Mouse (Mus musculus): ENCODE results near the gene Lasp1.
A peak's percentile ranks its signal among the peaks of the same experiment; 100 is the strongest.
"Not testable (repeated sequence)": the region's sequence is repeated elsewhere in the genome, so short reads cannot be mapped to it uniquely, and the experiment has no call there.

Gene Lasp1

DNA sequence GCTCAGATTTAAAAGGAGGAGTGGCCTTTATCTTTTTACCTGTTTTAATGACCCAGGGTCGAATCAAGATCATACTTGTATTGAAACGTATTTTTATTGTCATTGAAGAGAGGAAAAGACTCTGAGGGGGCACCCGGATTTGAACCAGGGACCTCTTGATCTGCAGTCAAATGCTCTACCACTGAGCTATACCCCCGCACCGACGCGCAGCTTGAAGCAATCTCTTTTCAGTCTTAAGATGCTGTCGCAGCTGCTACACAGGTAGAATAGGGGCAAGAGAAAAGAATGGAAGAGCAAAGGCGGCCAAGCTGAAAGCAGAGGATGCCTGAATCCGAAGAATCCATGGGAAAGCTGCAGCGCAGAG is at the start of gene Lasp1:
Gene Lasp1 (plus strand): TSS at position 219 of the 364 bp plus-strand sequence.
- peak; percentile 78 to 87 for DNase-seq (ENCODE audit: low spot score in 2 of 2)

DNA sequence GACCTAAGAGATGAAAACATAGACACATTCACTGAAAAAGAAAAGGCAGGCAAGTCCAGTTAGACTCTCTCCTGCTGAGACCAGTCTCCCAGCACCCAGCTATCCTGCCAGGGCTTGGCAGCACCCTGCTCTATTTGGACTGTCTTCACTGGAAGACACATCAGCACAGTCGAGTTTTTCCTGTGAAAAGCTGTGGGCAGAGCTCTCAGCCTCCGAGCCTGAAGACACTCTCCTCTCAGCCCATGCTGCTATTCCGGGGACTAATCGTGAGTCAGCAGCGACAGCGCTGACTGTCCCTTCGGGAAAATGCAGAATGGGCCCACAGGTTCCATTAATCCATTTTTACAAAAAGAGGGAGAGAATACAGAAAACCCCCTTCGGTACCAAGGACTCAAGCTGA is 45.5 kb upstream of the Lasp1 start:
- DNase-seq (ENCODE audit: low spot score in 2 of 2): no peak

DNA sequence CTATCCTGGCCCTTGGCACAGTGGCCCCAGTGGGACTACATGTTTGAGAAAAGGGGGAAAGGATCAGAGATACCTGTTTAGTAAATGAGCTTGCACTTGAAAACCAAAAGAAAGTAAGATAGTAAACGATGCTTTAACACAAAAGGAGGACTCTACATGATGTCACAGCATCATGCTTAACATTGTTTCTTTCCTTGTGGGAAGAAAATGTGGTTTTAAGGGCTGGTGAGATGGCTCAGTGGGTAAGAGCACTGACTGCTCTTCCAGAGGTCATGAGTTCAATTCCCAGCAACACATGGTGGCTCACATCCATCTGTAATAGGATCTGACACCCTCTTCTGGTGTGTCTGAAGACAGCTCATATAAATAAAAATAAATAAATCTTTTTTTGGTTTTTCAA is 40.7 kb upstream of the Lasp1 start:
- no peak for DNase-seq (ENCODE audit: low spot score in 2 of 2)

DNA sequence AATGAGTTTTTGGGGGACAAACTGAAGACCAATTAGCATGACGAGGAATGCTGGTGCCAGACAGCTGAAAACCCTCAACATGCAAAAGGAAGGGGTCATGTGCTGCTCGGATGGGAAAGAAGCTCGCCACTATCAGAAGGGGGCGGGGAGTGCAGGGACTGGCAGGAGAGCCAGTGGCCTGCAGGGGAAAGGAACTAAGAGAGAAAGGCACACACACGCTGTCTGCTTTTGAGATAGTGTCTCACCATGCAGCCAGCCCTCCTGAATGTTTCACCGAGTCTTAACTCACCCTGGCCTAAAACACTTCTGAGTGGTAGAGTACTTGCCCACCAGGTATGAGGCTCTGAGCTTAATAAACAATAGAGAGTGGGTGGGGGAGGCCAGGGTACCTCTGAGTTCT is 39.9 kb upstream of the Lasp1 start:
- no peak for DNase-seq (ENCODE audit: low spot score in 2 of 2)

DNA sequence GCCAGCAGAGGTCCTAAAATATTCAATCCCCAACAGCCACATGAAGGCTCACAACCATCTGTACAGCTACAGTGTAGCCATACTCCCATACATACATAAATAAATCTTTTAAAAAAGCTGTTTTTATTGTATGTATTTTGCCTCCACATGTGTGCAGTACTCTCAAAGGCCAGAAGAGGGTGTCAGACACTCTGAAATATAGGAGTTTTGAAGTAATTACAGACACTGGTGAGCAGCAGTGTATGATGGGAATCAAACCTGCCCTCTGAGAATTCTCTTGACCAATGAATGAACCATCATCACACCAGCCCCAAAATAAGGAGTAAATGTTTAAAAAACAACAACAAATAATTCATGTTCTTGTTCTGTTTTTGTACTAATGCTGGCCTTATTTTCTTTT is 37.2 kb upstream of the Lasp1 start:
- DNase-seq (ENCODE audit: low spot score in 2 of 2): no peak

DNA sequence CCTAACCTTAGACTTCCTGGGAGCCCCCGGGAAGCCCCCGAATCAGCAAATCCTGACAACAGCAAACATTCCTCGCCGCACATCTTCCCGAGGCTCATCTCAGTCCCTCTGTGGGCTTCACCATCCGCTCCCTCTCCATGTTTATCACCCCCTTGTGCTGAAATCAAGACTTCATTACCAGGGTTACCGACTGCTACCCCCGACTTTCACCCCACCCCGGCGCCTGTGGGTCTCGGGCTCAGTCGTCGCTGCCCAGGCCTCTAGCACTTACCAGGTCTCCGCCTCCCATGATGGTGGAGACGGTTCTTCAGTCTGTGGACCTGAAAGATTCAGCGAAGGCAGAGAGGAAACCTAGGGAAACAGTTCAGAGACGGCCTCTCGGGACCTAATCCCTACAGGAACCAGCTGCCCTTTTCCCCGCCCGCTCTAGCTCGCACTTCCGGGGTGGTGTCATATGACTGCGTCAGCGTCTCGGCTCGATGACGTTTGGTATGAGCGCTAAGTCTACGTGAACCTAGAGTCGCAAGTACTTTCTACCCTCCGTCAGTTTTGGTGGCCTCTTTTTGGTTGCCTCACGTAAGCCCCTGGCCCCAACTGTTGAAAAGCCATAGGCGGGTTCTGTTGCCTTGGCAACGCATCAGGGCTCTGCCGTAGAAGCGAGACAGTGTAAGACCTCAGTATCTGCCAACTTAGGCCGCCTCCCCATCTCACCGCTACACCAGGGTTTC is 32.5 kb upstream of the Lasp1 start, which contains the start of gene Cwc25:
Gene Cwc25 (minus strand): TSS at position 403 of the 728 bp plus-strand sequence.
- peak; percentile 90 to 94 for DNase-seq (ENCODE audit: low spot score in 2 of 2)

DNA sequence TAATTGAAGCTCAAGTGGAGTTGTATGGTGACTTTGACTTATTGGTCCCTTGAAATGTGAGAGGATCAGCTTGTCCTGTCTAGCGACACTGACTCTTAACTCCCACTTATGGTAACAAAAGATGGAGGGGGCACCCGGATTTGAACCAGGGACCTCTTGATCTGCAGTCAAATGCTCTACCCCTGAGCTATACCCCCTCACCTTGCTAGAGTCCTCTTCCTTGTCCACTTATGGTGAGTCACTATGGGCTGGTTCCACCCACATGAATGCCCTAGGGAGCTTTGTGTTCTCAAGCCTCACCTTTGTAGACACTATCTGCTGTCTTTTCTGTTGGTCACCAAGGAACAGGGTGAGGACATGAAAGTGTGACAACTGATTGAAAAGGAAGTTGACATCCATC is 29.1 kb upstream of the Lasp1 start:
- DNase-seq (ENCODE audit: low spot score in 2 of 2): peak; percentile 72 to 74

DNA sequence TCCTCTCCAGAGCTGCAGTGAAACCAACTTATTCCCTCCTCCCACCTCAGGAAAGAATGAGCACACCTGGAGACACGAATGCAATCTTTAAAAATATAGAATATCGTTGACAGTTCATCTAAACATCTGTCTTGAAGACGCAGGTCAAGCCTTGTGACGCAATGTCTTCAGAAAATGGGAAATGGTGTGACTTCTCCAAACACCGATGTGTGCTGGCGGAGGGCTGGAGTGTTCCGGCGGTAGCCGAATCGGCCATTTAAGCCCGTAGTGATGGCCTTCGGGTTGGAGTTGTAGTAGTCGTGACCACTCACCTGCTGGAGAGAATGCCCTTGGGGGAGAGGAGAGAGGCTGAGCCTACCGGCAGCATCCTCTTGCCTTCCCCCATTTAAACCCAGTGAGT is 27.4 kb upstream of the Lasp1 start:
- no peak for DNase-seq (ENCODE audit: low spot score in 2 of 2)

DNA sequence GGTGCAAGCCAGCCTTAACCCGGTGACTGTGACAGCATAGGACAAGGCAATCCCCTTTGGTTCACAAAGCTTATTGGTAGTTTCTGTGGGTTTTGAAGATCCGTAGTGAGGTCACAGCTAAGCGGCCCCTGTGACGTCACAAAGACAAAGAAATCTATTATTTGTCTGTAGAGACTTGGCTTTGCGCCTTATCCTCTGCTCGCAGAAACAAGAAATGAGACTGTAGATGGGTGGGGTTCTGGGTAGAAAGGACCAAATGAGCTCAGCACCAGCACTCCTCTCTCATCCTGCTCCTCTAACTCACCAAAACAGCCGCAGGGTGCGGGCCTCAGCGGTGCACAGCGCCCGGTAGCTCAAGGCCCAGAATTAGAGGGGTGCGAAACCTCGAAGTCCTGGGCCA is 23.6 kb upstream of the Lasp1 start:
- no peak for DNase-seq (ENCODE audit: low spot score in 2 of 2)

DNA sequence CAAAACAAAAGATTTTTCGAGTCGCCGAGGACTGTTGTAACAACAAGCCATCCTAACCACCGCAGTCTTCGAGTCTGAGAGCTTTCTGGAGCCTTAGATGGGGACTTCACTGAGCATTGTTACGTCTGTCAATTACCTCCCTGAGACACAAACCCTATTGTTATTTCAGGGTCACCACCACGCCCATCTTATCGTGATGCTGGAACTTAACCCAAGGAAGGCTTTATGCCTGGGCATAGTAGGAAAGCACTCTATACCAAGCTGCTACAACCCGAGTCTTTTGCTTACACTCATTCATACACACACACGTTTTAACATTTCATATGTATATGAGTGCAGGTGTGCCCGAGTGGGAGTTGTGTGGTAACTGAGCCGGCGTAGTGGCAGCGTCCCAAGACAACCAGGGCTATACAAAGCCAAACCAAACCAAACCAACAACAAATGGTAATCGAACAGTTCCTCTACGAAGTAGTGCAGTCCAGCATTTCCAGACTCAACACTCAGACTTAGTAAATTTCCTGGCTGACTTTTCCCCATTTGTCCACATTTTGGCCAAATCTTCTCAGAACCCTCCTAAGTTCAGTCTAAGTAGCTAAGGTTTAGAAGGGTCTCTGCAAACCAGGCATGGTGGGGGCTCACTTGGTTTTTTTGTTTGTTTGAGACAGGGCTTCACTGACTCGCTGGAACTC is 22.8 kb upstream of the Lasp1 start, which contains the start of gene 1700001P01Rik:
Gene 1700001P01Rik (minus strand): TSS at position 111 of the 689 bp plus-strand sequence.
- no peak for DNase-seq (ENCODE audit: low spot score in 2 of 2)

DNA sequence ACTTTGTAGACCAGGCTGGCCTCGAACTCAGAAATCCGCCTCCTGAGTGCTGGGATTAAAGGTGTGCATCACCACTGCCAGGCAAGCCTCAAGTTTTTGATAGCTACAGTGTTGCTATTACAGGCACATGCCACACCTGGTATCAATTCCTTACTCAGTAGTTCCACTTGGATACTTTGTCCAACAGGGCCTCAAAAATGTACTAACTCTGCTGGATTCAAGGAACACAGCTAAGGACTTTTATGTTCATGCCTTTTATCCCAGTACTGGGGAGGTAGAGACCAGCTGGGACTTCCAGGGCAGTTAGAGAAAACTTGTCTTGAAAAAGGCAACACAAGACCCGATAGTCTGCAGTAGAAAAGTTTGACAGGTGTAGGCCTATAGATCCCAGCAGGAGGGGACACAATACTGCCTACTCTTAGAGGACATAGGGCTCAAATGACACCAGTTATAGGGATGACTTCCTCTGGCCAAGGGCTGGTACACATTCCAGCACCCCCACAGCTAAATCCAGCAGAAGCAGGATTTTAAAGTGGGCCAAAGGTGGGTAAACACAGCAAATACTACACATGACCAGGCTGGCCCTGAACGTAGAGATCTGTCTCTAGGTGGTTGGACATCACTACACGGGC is 22.2 kb upstream of the Lasp1 start:
- DNase-seq (ENCODE audit: low spot score in 2 of 2): no peak

DNA sequence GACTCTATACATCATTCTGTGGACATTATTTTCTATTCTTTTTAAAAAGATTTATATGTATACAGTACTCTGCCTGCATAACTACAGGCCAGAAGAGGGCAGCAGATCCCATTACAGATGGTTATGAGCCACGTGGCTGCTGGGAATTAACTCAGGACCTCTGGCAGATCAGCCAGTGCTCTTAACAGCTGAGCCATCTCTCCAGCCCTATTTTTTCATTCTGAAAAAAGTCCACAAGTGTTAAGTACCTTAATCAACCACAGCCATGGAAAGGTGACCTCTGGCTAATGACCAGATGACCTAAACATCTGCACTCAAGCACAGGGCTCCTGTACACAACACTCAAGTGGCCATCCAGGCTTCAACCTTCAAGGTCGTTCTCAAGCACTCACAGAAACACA is 21.7 kb upstream of the Lasp1 start:
- no peak for DNase-seq (ENCODE audit: low spot score in 2 of 2)

DNA sequence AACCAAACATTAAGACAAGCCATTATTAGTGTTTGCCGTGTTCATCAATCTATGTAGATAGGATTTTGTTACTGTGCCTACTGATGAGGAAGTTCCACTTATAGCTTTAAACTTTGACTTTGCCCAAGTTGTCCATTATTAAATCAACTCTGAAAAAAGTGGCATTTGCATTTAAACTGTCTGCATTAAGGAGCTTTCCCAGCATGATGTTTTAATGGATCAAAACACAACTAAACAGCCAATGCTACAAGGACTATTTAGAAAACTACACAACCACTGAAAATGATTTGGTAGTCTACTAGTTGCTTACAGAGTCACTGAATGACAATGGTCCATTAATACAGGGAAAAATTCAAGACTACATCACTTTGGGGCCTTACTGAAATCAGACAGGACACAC is 19.9 kb upstream of the Lasp1 start:
- DNase-seq (ENCODE audit: low spot score in 2 of 2): no peak

DNA sequence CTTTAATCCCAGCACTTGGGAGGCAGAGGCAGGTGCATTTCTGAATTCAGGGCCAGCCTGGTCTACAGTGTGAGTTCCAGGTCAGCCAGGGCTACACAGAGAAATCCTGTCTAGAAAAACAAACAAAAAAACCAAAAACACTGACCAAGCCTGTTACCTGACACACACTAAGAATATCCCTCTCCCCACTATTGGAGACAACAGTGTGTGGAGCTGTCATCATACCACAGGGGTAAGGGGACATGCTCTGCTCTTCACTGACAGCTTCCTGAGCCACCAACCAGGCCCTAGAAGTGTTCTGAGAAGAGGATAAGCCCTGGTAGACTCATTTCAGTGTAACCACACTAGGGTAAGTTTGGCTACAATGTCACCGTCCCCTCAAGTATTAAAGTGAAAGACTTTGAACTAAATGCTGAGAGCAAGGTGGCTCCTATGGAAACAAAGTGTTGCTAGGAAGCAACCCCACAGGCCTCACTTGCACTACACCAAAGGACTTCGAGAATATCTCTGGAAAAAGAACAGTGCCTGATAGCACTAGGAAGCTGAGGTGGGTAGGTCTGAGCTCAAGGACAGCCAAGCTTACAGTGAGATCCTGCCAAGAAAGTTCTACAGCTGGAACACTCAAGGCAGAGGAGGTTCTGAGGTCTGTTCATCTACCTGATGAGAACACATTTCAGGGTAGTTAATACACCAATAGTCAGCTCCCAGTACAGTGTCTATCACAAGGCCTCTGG is 18.7 kb upstream of the Lasp1 start:
- DNase-seq (ENCODE audit: low spot score in 2 of 2): no peak

DNA sequence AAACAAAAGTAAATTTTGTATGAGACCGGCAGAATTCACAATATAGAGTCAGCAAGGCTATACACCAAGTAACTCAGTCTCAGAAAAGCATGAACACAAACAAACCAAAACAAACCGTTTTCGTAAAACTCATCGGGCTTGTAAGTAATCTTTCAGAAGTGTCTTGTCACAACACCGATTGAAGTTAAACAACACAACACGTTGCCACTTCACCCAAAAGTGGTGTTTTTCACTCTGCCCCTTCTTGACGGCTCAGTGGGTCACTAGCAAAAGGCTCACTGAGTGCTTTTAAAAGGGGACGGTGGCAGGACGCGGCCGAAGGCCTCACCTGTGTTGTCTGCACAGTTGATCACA is 17.3 kb upstream of the Lasp1 start:
- no peak for DNase-seq (ENCODE audit: low spot score in 2 of 2)

DNA sequence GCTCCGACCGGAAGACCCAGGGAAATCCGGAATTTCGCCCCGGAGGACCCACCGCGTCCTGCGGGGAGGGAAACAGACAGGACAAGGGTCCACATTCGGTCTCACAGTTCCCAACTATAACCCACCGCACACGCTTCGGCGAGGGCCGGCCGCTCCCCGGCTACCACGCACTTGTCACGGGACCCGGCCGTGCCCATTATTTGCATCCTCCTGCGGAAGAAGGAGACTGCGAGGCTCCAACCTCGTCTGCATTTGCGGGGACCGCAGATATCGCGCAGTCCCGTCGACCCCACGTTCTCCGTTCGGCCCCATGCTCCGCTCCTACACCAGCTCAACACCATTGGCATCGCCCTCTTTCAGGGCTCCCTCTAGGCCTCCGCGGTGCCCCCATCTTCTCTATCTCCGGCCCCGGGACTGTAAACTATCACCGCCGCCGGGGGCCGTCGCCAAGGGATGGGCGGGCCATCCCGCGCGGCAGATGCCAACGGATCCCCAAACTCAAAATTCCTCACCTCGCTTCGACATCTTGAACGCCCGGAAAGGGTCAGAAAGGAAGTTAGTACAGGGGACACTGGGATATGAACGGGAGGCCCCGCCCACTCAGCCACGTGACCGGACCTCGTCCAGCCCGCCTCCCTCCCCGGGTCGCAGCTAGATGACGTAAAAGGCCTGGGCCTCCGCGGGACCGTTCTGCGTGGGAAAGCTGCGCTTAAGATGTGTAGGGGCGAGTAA is 16.8 kb upstream of the Lasp1 start, which contains the start of gene Rpl23:
Gene Rpl23 (minus strand): TSS at position 606 of the 732 bp plus-strand sequence.
- peak; percentile 99 for DNase-seq (ENCODE audit: low spot score in 2 of 2)

DNA sequence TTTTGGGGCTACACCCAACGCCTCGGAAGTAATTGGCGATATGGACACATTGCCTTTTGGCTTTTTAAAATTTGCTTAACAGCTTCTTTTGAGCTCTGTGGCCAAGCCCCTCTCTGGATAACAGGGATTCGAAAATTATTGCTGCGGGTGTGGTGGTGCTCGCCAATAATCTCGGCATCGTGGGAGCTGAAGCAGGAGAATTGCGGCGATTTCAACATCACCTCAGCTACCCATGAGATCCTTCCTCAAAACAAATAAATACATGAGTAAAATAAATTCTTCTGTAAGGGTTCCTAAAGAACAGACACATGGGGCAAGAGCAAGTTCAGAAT is 16.3 kb upstream of the Lasp1 start:
- no peak for DNase-seq (ENCODE audit: low spot score in 2 of 2)

DNA sequence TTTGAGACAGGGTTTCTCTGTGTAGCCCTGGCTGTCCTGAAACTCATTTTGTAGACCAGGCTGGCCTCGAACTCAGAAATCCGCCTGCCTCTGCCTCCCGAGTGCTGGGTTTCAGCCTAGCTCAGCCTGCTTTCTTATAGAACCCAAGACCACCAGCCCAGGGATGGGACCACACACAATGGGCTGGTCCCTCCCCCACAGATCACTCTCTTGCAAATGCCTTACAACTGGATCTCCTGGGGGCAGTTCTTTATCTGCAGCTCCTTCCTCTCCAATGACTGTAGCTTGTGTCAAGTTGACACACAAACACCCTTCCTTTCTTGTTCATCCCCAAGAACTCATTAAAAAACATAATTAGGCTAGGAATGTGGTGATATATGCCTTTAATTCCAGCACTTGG is 10.8 kb upstream of the Lasp1 start:
- DNase-seq (ENCODE audit: low spot score in 2 of 2): no peak

DNA sequence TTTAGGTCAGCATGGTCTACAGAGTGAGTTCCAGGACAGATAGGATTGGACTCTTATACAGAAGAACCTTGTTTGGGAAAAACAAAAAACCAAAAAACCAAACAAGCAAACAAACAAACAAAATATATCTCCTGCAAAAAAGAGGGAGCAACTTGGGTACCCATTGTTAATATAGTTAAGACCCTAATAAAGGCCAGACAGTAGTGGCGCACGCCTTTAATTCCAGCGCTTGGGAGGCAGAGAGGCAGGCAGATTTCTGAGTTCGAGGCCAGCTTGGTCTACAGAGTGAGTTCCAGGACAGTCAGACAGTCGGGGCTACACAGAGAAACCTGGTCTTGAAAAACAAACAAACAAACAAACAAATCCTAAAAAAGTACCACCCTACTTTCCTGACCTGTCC is 9.1 kb upstream of the Lasp1 start:
- DNase-seq (ENCODE audit: low spot score in 2 of 2): no peak

DNA sequence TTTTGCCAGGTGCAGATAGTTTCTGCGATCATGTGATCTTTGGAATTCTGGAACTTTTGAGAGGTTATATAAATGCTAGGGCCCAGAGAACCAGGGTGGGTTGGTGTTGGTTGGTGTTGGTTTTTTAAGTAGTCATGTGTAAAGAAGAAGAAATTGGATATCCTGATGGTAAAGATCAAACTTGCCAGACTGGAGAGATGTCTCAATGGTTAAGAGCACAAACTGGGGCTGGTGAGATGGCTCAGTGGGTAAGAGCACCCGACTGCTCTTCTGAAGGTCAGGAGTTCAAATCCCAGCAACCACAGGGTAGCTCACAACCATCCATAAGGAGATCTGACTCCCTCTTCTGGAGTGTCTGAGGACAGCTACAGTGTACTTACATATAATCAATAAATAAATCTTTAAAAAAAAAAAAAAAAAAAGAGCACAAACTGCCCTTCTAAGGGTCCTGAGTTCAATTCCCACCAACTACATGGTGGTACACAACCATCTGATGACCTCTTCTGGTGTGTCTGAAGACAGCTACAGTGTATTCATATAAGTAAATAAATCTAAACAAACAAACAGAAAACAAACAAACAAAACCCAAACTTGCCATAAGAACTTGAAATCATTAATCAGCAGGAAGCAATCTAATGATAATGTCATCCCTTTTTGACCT is 7.9 kb upstream of the Lasp1 start:
- not testable (repeated sequence) for DNase-seq (ENCODE audit: low spot score in 2 of 2)

DNA sequence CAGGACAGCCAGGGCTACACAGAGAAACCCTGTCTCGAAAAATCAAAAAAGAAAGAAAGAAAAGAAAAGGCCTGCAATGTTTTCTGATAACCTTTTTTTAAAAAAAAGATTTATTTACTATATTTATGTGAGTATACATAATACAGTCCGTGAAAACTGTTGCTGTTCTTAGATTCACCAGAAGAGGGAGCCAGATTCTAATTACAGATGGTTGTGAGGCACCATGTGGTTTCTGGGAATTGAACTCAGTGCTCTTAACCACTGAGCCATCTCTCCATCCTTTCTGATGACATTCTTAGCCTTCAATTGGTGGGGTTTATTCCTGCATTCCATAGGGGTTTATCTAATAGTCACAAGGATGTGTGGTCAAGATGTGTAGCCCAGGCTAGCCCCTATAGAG is 5.6 kb upstream of the Lasp1 start:
- DNase-seq (ENCODE audit: low spot score in 2 of 2): no peak

All from urinary bladder, adult 18-20 months (tissue).